Mouse (Mus musculus) olfactory bulb, adult 2 months (tissue): ENCODE results near the gene Myzap.

ENCODE experiments used
- CTCF ChIP-seq: fragments of 200-500 bp; IDR thresholded peaks from 2 replicates; pipeline ENCODE4 v1.5.1; 2012; ENCODE audit warnings: low read depth, mild to moderate bottlenecking, low read length, moderate library complexity; ENCODE audit not compliant: insufficient read depth
- POLR2A ChIP-seq: fragments of 200-500 bp; IDR thresholded peaks from 2 replicates; pipeline ENCODE4 v1.6.1; 2012; ENCODE audit warnings: mild to moderate bottlenecking, low read depth, low read length, moderate library complexity; ENCODE audit not compliant: insufficient read depth

- TF ChIP-seq CTCF (no peak), POLR2A (no peak)
Observed at GRCm38 (mm10) chr9:71604914-71605635, 12.9 kb upstream of the Myzap start.
